Mouse (Mus musculus) hindbrain, embryonic 13.5 days (tissue): ENCODE results near the gene Cpne4. TPM values are rescaled to one million over a fixed set of nuclear protein-coding genes. Genes with fewer than 3 reads are reported as not detected.

Source experiments
- ATAC-seq: fragments of 200-750 bp; cut with Nextera tagmentation; 2 replicates; pipeline ENCODE4 v1.8.0; 2017; ENCODE audit warnings: moderate TSS enrichment; ENCODE audit not compliant: low FRiP score
- H3K27ac ChIP-seq: fragments of 300-500 bp; sonication (generic); 2 replicates; pipeline ENCODE4 v1.5.1; 2015; ENCODE audit warnings: inconsistent platforms, mild to moderate bottlenecking, moderate library complexity
- H3K27me3 ChIP-seq: fragments of 300-500 bp; sonication (generic); 2 replicates; pipeline ENCODE4 v1.6.1; 2015; ENCODE audit warnings: mild to moderate bottlenecking, inconsistent platforms
- H3K36me3 ChIP-seq: fragments of 300-500 bp; sonication (generic); 2 replicates; pipeline ENCODE4 v1.6.1; 2015; ENCODE audit warnings: mild to moderate bottlenecking, inconsistent platforms
- H3K4me1 ChIP-seq: fragments of 300-500 bp; sonication (generic); replicated peaks from 2 replicates; pipeline ENCODE4 v1.6.1; 2015; ENCODE audit warnings: inconsistent platforms
- H3K4me2 ChIP-seq: fragments of 300-500 bp; sonication (generic); 2 replicates; pipeline ENCODE4 v1.6.1; 2015; ENCODE audit warnings: inconsistent platforms, mild to moderate bottlenecking, moderate library complexity
- H3K4me3 ChIP-seq: fragments of 300-500 bp; sonication (generic); 2 replicates; pipeline ENCODE4 v1.5.1; 2015; ENCODE audit warnings: mild to moderate bottlenecking, inconsistent platforms
- H3K9ac ChIP-seq: fragments of 300-500 bp; sonication (generic); 2 replicates; pipeline ENCODE4 v1.6.1; 2015; ENCODE audit warnings: mild to moderate bottlenecking, inconsistent platforms
- H3K9me3 ChIP-seq: fragments of 300-500 bp; sonication (generic); 2 replicates; pipeline ENCODE4 v1.6.1; 2016; ENCODE audit warnings: inconsistent platforms
- WGBS: fragments of 180-500 bp; shearing (Covaris S2); methylation state at CpG from one replicate; pipeline ENCODE4 v1.1.7; 2015; 5-methylcytosine and 5-hydroxymethylcytosine counted together
- polyA plus RNA-seq: library from polyadenylated mRNA; unstranded; fragments of >200 nt; fragmentation: Nextera tagmentation; extraction: Ambion mirVana; gene quantifications from 2 replicates; pipeline ENCODE4 v1.2.1, GENCODE M21; 2015

The Cpne4 gene
- polyA plus RNA-seq, result 7.0 and 9.8 TPM in 2 replicates

GRCm38 (mm10) chr9:104546986-104547385 is at the start of gene Cpne4:
Cpne4 (plus strand) TSS chr9:104547286.
- Histone ChIP-seq H3K4me2 (no peak within 1 kb of the TSS), H3K4me1 (no peaks in the 10 kb centered on the region), H3K36me3 (no peaks in the 10 kb centered on the region), H3K27me3 (no peaks in the 10 kb centered on the region), H3K4me3 (no peak within 1 kb of the TSS), H3K27ac (no peak within 1 kb of the TSS), H3K9me3 (no peaks in the 10 kb centered on the region), H3K9ac (no peak within 1 kb of the TSS)
- ATAC-seq, result no peak
- 88% methylated on average over 2 of the region's 2 CpGs for WGBS

- Histone ChIP-seq H3K4me2 (no peak overlapping the region), H3K4me3 (no peak overlapping the region), H3K27me3 (no peaks in the 10 kb centered on the region), H3K36me3 (no peaks in the 10 kb centered on the region), H3K9ac (no peak overlapping the region), H3K9me3 (no peaks in the 10 kb centered on the region), H3K27ac (no peak overlapping the region), H3K4me1 (no peaks in the 10 kb centered on the region)
- WGBS, result 86% methylated on average over 6 of the region's 6 CpGs
- ATAC-seq, result no peak
Measured at GRCm38 (mm10) chr9:104515187-104515586, 31.9 kb upstream of the Cpne4 start.

DNA sequence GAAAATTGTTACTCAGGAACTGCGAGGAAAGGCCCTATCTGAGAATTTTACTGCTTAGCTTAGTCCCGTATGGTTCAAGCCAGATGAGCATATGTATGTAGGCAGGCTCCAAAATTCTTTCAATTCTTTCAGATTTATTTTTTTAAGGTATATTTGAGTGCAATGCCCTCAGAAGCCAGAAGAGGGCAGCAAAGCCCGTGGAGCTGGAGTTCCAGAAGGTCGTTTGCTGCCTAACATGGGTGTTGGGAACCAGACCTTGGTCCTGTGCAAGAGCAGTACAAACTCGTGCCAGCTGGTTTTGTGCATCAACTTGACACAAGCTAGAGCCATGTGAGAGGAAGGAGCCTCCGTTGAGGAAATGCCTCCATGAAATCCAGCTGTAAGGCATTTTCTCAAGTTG is 11.6 kb upstream of the Cpne4 start:
- Histone ChIP-seq H3K9ac (no peak overlapping the region), H3K9me3 (no peaks in the 10 kb centered on the region), H3K36me3 (no peaks in the 10 kb centered on the region), H3K27ac (no peak overlapping the region), H3K4me1 (no peaks in the 10 kb centered on the region), H3K4me2 (no peak overlapping the region), H3K27me3 (no peaks in the 10 kb centered on the region), H3K4me3 (no peak overlapping the region)
- 62% methylated on average over 6 of the region's 6 CpGs for WGBS
- no peak for ATAC-seq

DNA sequence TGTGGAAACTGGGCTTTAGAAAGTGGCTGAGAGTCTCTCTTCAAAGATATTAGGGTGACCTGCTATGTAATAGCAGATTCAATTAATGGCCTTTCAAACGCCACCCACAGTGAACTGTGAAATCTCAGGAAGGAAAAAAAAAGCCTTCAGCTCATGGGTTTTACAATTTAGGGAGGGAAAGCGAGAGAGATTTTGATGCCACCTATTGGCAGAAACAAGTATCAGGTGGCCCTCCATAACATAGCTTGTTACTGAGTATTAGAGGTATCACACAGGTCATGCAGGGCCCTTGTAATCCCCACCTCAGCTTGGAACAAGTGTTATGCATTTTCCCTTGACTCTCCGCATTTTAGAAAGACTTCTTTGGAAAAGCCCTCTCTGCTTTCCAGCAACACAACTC is 18.7 kb downstream of the Cpne4 start:
- Histone ChIP-seq H3K9me3 (no peaks in the 10 kb centered on the region), H3K4me3 (no peak overlapping the region), H3K27ac (no peak overlapping the region), H3K4me2 (no peak overlapping the region), H3K9ac (no peak overlapping the region), H3K27me3 (peaks cover 25% of the 10 kb centered on the region), H3K36me3 (no peaks in the 10 kb centered on the region), H3K4me1 (peaks cover 12% of the 10 kb centered on the region)
- ATAC-seq, result no peak
- 45% methylated on average over 3 of the region's 3 CpGs for WGBS

- no peak for ATAC-seq
- H3K36me3 ChIP-seq, result no peaks in the 10 kb centered on the region
- peaks cover 12% of the 10 kb centered on the region for H3K4me1 ChIP-seq
- WGBS, result 87% methylated on average over 5 of the region's 5 CpGs
- no peak overlapping the region for H3K27ac ChIP-seq
- H3K4me2 ChIP-seq, result no peak overlapping the region
- H3K9me3 ChIP-seq, result no peaks in the 10 kb centered on the region
- no peak overlapping the region for H3K4me3 ChIP-seq
- H3K9ac ChIP-seq, result no peak overlapping the region
- H3K27me3 ChIP-seq, result peaks cover 32% of the 10 kb centered on the region
Measured at GRCm38 (mm10) chr9:104566468-104566867, 19.4 kb downstream of the Cpne4 start.

GRCm38 (mm10) chr9:104567096-104567495 is 20.0 kb downstream of the Cpne4 start:
- ATAC-seq, result no peak
- Histone ChIP-seq H3K27ac (no peak overlapping the region), H3K27me3 (peaks cover 38% of the 10 kb centered on the region), H3K4me2 (no peak overlapping the region), H3K9ac (no peak overlapping the region), H3K9me3 (no peaks in the 10 kb centered on the region), H3K4me3 (no peak overlapping the region), H3K36me3 (no peaks in the 10 kb centered on the region), H3K4me1 (peaks cover 12% of the 10 kb centered on the region)
- 75% methylated on average over 7 of the region's 7 CpGs for whole genome bisulfite sequencing

DNA sequence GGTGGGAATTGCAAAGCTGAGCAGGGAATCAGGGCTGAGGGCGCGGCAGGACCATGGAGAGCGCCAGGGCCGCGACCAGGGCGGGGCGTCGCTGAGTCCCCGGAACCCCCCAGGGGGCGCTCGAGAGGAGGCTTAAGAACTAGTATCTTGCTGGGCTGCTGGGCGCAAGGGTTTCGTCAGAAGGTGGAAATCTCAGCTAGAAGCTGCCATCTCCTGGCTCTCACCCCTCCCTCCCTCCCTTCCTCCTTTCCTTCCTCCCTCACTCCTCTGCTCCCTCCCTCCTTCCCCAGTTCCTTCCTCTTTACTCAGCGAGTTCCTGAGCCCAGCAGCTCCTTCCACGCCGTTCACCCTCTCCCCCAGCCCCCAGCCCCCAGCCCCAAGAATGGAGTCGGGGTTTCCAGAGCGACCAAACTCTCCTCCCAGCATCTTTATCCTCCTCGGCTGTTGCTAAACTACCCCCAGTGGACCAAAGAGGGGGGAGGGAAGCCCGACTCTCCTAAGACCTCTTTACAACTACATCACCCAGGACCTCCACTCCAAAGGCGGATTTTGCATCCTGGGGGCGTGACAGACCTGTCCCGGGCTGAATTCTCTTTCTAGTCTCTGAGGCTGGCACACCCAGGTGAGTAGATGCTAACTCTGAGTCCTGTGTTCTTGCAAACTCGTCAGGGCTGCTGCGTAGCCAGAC is 22.5 kb downstream of the Cpne4 start:
- Histone ChIP-seq H3K9me3 (no peaks in the 10 kb centered on the region), H3K27ac (no peak overlapping the region), H3K27me3 (peaks cover 46% of the 10 kb centered on the region), H3K36me3 (no peaks in the 10 kb centered on the region), H3K4me3 (peak overlapping the region; percentile 34), H3K4me2 (peak overlapping the region; percentile 58), H3K9ac (peak overlapping the region; percentile 53), H3K4me1 (peaks cover 12% of the 10 kb centered on the region)
- WGBS, result under 1% methylated on average over 25 of the region's 25 CpGs
- ATAC-seq, result peak; percentile 54; the same call in 1 of the 2 replicates

DNA sequence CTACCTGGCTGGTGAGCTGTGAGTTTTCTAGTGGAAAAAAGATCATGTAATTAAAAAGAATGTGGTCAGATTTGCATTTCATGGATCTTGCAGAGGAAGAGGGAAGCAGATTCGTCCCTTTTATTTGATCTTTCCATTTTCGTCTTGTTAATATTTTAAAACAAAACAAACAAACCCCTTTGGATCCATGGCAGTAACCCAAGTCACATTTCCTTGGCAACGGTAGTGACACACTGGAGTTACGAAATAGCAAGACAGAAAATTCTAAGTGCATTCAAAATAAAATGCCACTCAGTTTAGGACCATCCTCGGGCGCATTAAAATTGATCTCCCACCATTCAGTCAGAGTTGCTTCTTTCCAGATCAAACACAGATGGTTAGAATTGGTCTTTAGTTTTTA is 25.8 kb downstream of the Cpne4 start:
- Histone ChIP-seq H3K4me2 (no peak overlapping the region), H3K36me3 (no peaks in the 10 kb centered on the region), H3K4me1 (peaks cover 12% of the 10 kb centered on the region), H3K9me3 (no peaks in the 10 kb centered on the region), H3K9ac (no peak overlapping the region), H3K27ac (no peak overlapping the region), H3K4me3 (no peak overlapping the region), H3K27me3 (peaks cover 42% of the 10 kb centered on the region)
- 83% methylated on average over 6 of the region's 6 CpGs for WGBS
- no peak for ATAC-seq

DNA sequence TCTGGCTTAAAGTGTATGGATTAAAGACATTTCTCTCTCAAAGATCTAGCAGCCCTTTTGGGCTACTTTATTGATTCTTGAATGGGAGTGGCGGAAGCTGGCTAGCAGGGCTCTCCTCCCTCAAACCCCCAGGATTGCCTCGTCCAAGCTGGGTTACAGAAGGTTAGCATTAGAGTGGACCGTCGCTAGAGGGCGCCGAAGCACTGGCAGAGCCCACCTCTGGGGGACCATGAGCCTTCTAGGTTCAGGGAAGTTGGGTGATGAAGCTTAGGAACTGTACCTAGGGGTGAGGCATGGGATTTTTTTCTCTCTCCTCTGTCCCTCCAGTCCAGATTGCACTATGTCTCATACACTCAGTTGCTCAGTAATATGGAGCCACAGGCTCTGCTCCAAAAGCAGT is 27.4 kb downstream of the Cpne4 start:
- 3% methylated on average over 6 of the region's 6 CpGs for WGBS
- Histone ChIP-seq H3K27ac (no peak overlapping the region), H3K9me3 (no peaks in the 10 kb centered on the region), H3K4me1 (peaks cover 10% of the 10 kb centered on the region), H3K36me3 (no peaks in the 10 kb centered on the region), H3K4me3 (no peak overlapping the region), H3K4me2 (no peak overlapping the region), H3K9ac (no peak overlapping the region), H3K27me3 (peaks cover 33% of the 10 kb centered on the region)
- peak; percentile 46; the same call in 1 of the 2 replicates for ATAC-seq

DNA sequence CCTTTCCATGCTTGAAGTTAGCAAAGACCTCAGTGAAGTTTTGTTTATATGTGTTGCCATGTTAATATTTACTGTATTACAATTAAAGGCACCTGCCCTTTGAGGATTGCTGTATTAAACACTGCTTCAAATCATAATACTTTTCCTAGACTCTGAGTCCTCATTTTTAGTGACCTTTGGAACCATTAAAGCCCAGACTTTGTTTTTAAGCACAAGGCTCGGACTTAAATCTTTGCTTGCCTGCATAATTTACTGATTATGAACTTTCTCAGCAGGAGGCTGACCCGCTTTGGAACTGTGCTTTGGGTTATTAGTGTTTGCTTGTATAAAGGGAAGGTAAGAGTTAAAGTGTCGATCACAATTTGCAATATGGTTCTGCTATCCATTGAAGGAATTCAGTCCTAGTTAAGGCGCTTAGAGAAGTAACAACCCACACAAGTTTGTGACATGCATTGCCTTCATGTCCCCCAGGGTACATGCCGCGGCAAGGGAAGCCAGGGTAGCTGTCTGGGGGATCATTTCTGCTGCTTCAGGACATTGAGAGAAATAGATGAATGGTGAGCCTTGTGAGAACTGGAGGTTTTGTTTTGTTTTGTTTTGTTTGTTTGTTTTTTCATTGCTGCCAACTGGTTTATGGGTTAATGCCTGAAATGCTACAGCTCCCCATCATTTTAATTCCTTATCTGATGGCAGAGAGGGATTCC is 35.0 kb downstream of the Cpne4 start:
- no peaks in the 10 kb centered on the region for H3K9me3 ChIP-seq
- H3K9ac ChIP-seq, result no peak overlapping the region
- no peak overlapping the region for H3K4me3 ChIP-seq
- H3K27me3 ChIP-seq, result peaks cover 4% of the 10 kb centered on the region; the same call in 1 of the 2 replicates
- no peak overlapping the region for H3K27ac ChIP-seq
- WGBS, result 74% methylated on average over 6 of the region's 6 CpGs
- no peaks in the 10 kb centered on the region for H3K36me3 ChIP-seq
- H3K4me2 ChIP-seq, result no peak overlapping the region
- ATAC-seq, result no peak
- 0 out of 2 replicates have a peak, but pooled peaks cover 6% of the 10 kb centered on the region for H3K4me1 ChIP-seq

GRCm38 (mm10) chr9:104582675-104583074 is 35.6 kb downstream of the Cpne4 start:
- H3K4me2 ChIP-seq, result no peak overlapping the region
- no peak overlapping the region for H3K27ac ChIP-seq
- no peak for ATAC-seq
- no peaks in the 10 kb centered on the region for H3K9me3 ChIP-seq
- peaks cover 4% of the 10 kb centered on the region; the same call in 1 of the 2 replicates for H3K27me3 ChIP-seq
- H3K36me3 ChIP-seq, result no peaks in the 10 kb centered on the region
- 61% methylated on average over 6 of the region's 6 CpGs for WGBS
- H3K9ac ChIP-seq, result no peak overlapping the region
- H3K4me3 ChIP-seq, result no peak overlapping the region
- 0 out of 2 replicates have a peak, but pooled peaks cover 6% of the 10 kb centered on the region for H3K4me1 ChIP-seq

DNA sequence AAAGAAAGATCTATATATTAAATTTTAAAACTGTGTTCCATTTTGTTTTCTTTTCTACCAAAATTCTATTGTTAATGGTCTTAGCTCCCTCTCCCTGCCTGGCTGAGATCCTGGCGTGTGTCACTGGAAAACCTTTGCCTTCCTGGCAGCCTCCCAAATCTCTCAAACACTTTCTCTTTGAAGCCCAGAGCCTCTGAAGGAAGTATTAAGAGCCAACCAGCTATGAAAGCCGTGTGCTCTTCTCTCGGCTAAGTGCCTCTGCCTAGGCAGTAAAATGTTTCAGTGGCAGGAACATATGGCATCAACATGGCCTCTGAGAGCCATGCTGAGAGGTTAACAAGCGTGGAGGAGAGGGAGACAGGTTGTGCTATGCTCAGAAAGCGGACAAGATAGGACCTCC is 47.5 kb downstream of the Cpne4 start:
- Histone ChIP-seq H3K36me3 (no peaks in the 10 kb centered on the region), H3K4me2 (no peak overlapping the region), H3K27ac (peak overlapping the region; percentile 41), H3K9ac (no peak overlapping the region), H3K4me1 (peaks cover 10% of the 10 kb centered on the region), H3K4me3 (no peak overlapping the region), H3K9me3 (no peaks in the 10 kb centered on the region), H3K27me3 (no peaks in the 10 kb centered on the region)
- WGBS, result 43% methylated on average over 5 of the region's 5 CpGs
- no peak; the same call in 1 of the 2 replicates for ATAC-seq

DNA sequence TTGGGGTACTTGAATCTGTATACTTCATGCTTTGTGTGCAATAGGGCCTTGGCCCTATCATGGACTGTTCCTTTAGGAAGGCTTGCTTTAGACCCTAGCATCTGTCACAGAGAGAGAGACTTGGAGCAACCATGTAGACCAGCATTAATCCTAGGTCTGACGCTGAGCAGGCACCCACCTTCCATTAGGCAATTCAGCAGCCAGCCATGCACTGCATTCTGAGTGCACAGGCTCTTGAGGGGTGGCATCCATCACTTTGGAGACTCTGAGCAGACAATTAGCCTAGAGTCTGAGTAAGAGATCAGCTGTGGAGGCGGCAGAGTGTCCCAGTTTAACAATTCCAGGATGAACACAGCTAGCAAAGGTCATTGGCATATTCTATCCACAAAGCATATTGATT is 47.9 kb downstream of the Cpne4 start:
- Histone ChIP-seq H3K4me3 (no peak overlapping the region), H3K4me2 (no peak overlapping the region), H3K9ac (no peak overlapping the region), H3K27ac (peak overlapping the region; percentile 41), H3K9me3 (no peaks in the 10 kb centered on the region), H3K4me1 (peaks cover 10% of the 10 kb centered on the region), H3K36me3 (no peaks in the 10 kb centered on the region), H3K27me3 (no peaks in the 10 kb centered on the region)
- ATAC-seq, result no peak
- WGBS, result 51% methylated on average over 2 of the region's 2 CpGs
